Mouse (Mus musculus) spleen, postnatal 4 days (tissue): Measurements from ENCODE around the gene Zfp873.
"Not testable (repeated sequence)": the region's sequence is repeated elsewhere in the genome, so short reads cannot be mapped to it uniquely, and the experiment has no call there.

Experiments used
- DNase-seq, 2 experiments: peaks; one replicate each; pipeline ENCODE4 v3.0.0; 2022; ENCODE audit warnings: low spot score in 2 of 2

The Zfp873 gene

DNA sequence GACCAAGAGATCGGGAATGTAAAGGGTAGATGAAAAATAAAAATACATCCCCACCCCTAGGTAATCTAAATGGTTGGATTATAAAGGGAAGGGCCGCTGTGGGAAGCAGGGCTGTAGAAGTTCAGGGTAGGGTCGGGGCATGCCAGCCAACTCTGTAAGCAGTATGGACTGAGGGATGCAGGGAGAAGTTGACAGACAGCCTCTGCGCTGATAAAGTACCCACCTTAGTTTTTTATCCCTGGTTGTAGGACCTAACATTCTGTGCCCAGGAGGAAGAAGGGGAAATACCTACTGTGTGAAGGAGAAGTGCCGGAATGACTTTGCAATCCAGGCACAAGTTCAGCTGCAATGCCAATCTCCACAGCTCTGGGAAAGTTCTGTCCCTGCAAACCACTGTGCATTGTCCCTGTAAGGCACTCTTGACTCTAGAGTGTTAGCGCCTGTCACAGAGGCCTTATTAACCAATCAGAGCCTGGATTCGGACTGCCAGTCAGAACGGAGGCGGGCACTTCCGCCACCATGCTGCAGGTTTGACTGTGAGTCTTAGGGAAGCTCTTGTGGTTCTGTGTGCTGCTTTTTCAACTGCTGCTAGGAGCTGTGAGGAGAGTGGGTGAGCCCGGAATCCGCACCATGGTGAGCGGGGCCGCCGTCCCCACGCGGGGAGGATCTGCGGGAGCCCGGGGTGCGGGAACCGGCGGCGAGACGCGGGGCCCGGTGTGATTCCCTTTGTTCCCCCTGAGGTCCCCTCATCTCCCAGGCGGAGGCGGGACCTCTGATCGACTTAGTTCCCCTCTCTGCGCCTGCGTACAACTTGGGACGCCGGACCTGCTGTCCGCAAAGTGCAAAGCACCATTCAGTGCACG lies at the start of gene Zfp873:
TSS of gene Zfp873 (plus strand) at position 527 of the 863 bp plus-strand sequence.
- peak; percentile 86 to 93 for DNase-seq

DNA sequence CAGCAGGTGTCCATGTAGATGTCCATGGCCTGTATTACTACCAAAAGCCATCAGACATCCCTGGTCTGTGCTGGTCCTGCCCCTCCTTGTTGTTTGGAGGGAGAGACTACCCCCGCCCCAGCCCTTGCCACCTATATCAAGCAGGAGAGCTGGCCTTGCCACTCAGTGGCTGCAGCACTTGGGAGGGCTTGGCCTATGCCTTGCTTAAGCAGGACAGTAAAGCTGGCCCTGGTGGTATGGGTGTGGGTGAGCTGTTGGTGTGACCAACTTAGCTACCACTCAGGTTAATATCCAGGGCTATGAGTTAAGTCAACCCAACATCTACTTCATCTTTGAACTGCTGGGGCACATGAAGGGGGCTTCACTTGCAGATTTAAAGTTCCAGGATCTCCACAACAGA lies 44.7 kb upstream of the Zfp873 start:
- DNase-seq, result not testable (repeated sequence)

DNA sequence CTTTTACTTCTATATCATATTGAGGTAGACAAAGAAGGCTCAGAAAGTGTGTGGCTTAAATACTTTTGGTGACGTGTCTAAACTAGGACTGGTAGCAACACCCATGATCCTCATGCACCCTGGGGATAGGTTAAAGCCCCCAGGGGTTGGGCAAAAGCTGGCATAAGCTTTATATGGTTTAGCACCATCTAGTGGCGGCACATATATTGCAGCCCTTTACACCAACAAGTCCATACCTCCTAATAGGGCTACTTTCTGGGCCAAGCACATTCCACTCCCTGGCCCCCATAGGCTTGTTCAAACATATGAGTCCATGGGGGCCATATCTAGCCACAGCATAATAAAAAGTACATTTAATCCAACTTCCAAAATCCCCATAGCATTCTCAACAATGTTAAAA lies 43.1 kb upstream of the Zfp873 start:
- peak; percentile 55 to 84 for DNase-seq

DNA sequence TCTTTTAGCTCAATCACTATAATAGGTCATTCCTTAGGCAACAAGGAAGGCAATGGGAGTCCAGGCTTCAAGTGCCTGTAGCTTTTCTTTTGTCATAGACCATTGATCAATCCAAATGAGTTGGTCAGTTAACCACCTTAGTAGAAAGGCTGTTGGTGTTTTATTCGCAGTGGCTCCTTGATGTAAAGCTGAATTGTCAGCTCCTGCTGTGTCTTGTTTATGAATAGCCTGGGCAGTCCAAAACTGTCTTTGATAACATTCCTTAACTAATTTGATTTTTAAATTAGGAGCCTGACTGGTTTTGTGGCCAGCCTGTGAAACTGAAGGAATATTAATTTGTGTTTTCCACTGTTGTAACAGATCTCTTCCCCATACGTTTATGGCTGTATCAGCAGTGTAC lies 5.7 kb upstream of the Zfp873 start:
- DNase-seq, result no peak

DNA sequence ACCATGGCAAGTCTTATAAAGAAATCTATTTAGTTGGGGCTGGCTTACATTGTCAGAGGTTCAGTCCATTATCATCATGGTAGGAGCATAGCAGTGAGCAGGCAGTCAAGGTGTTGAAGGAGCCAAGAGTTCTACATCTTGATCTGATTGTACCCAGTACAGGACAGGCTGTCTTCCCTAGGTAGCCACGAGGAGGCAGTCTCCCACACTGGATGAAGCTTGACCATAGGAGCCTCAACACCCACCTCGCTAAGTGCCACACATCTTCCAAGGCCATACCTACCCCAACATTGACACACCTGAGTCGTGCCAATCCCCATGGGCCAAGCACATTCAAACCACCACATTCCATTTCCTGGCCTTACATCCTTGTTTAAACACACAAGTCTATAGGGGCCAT lies 1.3 kb upstream of the Zfp873 start:
- DNase-seq, result no peak

DNA sequence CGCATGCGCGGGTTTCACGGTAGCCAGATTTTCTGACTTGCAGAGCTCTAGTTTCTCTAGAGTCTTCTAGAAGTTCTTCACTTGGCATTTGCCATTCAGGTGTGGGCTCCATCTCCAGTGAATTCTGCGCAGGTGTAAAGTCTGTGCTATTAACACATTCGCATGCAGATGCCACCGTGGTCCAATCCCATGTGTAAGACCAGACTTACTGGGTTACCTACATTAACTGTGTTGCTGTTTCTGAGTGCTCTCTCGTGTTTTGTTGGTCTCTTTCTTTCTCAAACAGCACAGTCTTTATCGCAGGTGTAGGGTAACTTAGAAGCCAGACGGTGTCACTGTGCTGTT lies 509 bp downstream of the Zfp873 start:
- not testable (repeated sequence) for DNase-seq

DNA sequence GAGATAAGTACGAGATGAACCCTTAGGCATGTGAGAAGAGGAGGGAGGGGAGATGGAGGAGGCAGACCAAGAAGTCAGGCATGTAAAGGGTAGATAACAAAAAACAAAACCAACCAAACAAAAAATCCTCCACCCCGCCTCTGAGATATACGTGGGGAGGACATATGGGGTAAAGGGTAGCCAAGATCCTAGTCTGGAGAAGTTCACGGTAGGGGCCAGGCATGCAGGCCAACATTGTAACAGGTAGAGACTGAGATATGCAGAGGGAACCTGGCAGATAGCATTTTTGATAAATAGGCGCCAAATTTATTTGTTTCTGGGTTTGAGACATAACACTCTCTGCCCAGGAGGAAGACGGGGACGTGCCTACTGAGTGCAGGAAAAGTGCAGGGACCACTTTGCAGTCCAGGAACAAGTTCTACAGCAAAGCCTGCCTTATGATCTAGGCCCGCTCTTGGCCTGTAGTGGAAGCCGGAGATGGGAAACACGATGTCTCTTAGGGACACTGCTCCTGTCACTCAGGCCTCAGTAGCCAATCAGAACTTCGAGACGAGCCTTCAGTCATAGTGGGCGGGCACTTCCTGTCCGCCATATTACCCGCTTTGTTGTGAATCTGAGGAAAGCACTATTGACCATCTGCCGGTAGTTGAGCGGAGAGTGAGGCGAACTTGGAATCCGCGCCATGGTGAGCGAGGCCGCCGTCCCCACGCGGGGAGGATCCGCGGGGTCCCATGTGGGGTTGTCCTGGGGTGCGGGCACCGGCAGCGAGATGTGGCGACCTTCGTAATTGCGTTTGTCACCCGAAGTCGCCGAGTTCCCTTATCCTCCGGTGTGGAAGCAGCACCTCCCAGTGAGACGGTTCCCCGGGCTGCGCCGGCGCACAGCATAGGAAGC lies 35.1 kb downstream of the Zfp873 start, which contains the start of gene BC024063:
TSS of gene BC024063 (plus strand) at position 626 of the 894 bp plus-strand sequence.
- peak; percentile 41 to 67 for DNase-seq

DNA sequence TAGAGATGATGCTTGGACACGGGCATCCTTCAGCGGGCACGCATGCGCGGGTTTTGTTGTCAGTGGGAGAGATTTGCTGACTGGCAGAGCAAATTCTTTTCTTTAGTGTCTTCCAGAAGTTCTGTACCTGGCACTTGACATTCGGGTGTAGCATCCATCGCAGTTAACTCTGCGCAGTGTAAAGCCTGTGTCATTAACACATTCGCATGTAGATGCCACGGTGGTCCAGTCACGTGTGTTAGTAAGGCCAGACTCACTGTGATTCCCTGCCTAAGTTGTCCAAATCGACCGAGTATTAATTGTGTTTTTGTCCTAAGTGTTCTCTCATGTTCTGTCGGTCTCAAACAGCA lies 35.7 kb downstream of the Zfp873 start:
- DNase-seq, result not testable (repeated sequence)
